Mouse (Mus musculus) midbrain, embryonic 10.5 days (tissue): Measurements from ENCODE around the gene Pole2. TPM values are rescaled to one million over a fixed set of nuclear protein-coding genes. Genes with fewer than 3 reads are reported as not detected.

ENCODE experiments used
- DNase-seq: peaks from one replicate; pipeline ENCODE4 v3.0.0-alpha.2; 2017; ENCODE audit warnings: low spot score
- H3K27ac ChIP-seq: fragments of 300-500 bp; sonication (generic); replicated peaks from 2 replicates; pipeline ENCODE4 v1.5.1; 2016; ENCODE audit warnings: mild to moderate bottlenecking
- H3K27me3 ChIP-seq: fragments of 300-500 bp; sonication (generic); 2 replicates; pipeline ENCODE4 v1.6.1; 2016; ENCODE audit warnings: low read depth, mild to moderate bottlenecking; ENCODE audit not compliant: poor library complexity, severe bottlenecking
- H3K36me3 ChIP-seq: fragments of 300-500 bp; sonication (generic); 2 replicates; pipeline ENCODE4 v1.6.1; 2016; ENCODE audit warnings: mild to moderate bottlenecking, moderate library complexity
- H3K4me1 ChIP-seq: fragments of 300-500 bp; sonication (generic); 2 replicates; pipeline ENCODE4 v1.6.1; 2016
- H3K4me3 ChIP-seq: fragments of 300-500 bp; sonication (generic); 2 replicates; pipeline ENCODE4 v1.5.1; 2016; ENCODE audit warnings: mild to moderate bottlenecking, moderate library complexity
- H3K9me3 ChIP-seq: fragments of 300-500 bp; sonication (generic); replicated peaks from 2 replicates; pipeline ENCODE4 v1.6.1; 2016; ENCODE audit warnings: mild to moderate bottlenecking
- WGBS: fragments of 180-500 bp; shearing (Covaris S2); methylation state at CpG from one replicate; pipeline ENCODE4 v1.1.7; 2016; 5-methylcytosine and 5-hydroxymethylcytosine counted together
- polyA plus RNA-seq: library from polyadenylated mRNA; unstranded; fragments of >200 nt; fragmentation: Nextera tagmentation; extraction: Ambion mirVana; gene quantifications from 2 replicates; pipeline ENCODE4 v1.2.1, GENCODE M21; 2016

Gene Pole2
- polyA plus RNA-seq, 1 experiment from 2014 or later = 34.5 TPM

- DNase-seq = no peak
- Histone ChIP-seq H3K4me1 (peaks cover 12% of the 10 kb centered on the region), H3K9me3 (no peaks in the 10 kb centered on the region), H3K4me3 (no peak overlapping the region), H3K27ac (no peak overlapping the region), H3K36me3 (no peaks in the 10 kb centered on the region), H3K27me3 (no peaks in the 10 kb centered on the region)
- 51% methylated on average over 3 of the region's 3 CpGs for WGBS
Measured at GRCm38 (mm10) chr12:69238284-69238683, 10.3 kb upstream of the Pole2 start.

GRCm38 (mm10) chr12:69235782-69236181 is 7.8 kb upstream of the Pole2 start:
- no peaks in the 10 kb centered on the region for H3K9me3 ChIP-seq
- no peak for DNase-seq
- H3K27me3 ChIP-seq = no peaks in the 10 kb centered on the region
- H3K27ac ChIP-seq = no peak overlapping the region
- no peaks in the 10 kb centered on the region for H3K36me3 ChIP-seq
- H3K4me3 ChIP-seq = no peak overlapping the region
- H3K4me1 ChIP-seq = peaks cover 3% of the 10 kb centered on the region
- WGBS = 91% methylated on average over 6 of the region's 6 CpGs

DNA sequence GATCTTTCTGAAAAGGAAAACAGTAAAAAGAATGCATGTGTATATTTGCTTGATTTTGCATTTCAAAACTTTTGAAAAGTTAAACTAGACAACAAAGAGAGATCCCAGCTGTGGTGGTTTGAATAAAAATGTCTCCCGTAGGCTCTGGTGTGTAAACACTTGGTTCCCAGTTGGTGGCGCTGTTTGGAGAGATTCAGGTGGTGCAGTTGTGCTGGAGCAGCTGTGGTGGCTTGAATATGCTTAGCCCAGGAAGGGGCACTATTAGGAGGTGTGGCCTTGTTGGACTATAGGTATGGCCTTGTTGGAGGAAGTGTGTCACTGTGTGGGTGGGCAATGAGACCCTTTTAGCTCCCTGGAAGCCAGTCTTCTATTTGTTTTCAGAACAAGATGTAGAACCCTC is 1.3 kb upstream of the Pole2 start:
- no peak for DNase-seq
- Histone ChIP-seq H3K36me3 (peaks cover 19% of the 10 kb centered on the region), H3K9me3 (no peaks in the 10 kb centered on the region), H3K27me3 (no peaks in the 10 kb centered on the region), H3K4me3 (no peak overlapping the region), H3K4me1 (peaks cover 19% of the 10 kb centered on the region), H3K27ac (no peak overlapping the region)
- 64% methylated on average over 2 of the region's 2 CpGs for WGBS

DNA sequence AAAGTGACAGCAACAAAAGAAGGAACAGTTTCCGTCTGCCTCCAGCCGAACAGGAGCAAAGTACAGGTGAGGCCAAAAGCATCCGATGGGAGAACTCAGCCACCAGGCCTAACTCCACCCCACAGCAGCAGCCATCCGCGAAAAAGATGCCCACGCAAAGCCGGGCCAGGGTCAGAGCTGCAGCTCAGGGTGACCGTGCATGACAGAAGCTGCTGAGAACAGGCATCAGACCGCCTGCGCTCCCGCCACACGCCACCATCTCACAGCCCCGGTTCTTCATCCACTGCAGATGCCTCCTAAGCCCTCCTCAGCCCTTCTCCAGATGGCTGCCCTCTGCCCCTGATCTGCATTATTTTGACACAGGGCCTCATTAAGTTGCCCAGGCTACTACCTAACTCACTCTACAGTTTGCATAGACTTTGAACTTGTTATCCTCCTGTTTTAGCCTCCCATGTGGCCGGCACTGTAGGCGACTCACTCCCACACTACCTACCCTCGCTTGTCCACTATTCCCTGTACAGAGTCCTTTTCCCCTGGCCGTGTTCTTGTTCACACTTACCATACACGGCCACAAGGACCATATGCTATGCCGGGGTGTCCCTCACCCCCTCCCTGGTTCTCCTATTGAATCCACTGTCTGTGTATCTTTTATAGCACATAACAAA is 7.2 kb downstream of the Pole2 start:
- Histone ChIP-seq H3K4me3 (no peak overlapping the region), H3K27me3 (no peaks in the 10 kb centered on the region), H3K4me1 (no peaks in the 10 kb centered on the region), H3K27ac (no peak overlapping the region), H3K36me3 (peaks cover 88% of the 10 kb centered on the region), H3K9me3 (no peaks in the 10 kb centered on the region)
- WGBS = 88% methylated on average over 19 of the region's 19 CpGs
- DNase-seq = no peak

DNA sequence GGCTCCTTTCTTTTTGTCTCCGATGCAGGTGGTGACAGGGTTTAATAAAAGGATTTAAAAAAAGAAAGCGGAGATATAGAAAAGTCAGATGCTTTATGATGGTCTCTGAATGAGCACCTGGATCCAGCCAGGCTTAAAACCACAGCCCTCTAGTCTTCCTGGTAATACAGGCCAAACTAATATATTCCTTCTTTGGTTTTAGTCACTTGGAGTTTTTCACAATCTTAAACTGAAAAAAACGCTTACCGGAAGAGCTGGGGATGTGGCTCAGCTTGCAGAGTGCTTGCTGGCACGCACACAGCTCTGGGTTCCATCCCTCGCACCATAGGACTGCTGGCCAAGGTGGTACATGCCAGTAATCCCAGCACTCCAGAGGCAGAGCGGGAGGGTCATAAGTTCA is 11.4 kb downstream of the Pole2 start:
- Histone ChIP-seq H3K36me3 (peaks cover 100% of the 10 kb centered on the region), H3K4me1 (no peaks in the 10 kb centered on the region), H3K27ac (no peak overlapping the region), H3K4me3 (no peak overlapping the region), H3K27me3 (no peaks in the 10 kb centered on the region), H3K9me3 (no peaks in the 10 kb centered on the region)
- no peak for DNase-seq
- 95% methylated on average over 7 of the region's 7 CpGs for WGBS

DNA sequence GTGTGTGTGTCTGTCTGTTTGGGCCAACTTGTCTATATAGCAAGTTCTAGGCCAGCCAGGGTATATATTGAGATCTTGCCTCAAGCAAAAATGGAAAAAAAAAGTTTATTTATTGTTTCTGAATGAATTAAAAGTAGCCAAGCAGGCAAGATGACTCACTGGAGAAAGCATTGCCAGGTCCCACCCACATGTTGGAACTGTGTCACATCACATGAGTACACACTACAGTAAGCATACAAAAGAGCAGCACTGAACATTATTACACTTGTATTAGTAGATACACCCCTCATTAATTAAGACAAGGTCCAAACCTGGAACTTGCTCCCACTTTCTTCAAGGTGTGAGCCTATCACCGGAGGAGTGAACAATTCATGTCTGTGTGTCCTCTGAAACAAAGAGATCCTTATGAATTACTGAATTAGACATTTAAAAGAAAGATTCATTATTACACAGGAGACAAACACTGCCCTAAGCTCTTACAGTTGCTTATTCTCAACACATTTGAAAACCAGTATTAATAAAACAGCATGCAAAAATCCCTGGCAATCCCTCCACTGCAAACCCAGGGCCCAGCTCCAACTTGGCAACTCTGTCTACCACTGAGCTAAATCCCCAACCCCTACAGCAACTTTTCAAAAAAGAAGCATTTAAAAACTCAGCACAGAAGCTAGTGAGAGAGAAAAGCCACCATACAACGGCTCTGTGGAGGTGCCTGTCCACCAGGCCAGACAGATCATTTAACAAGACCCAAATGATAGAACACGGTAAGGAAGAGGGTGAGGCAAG is 12.8 kb downstream of the Pole2 start:
- no peak overlapping the region for H3K27ac ChIP-seq
- H3K36me3 ChIP-seq = peaks cover 100% of the 10 kb centered on the region
- WGBS = 92% methylated on average over 3 of the region's 3 CpGs
- no peaks in the 10 kb centered on the region for H3K27me3 ChIP-seq
- H3K9me3 ChIP-seq = no peaks in the 10 kb centered on the region
- no peaks in the 10 kb centered on the region for H3K4me1 ChIP-seq
- H3K4me3 ChIP-seq = no peak overlapping the region
- no peak for DNase-seq

DNA sequence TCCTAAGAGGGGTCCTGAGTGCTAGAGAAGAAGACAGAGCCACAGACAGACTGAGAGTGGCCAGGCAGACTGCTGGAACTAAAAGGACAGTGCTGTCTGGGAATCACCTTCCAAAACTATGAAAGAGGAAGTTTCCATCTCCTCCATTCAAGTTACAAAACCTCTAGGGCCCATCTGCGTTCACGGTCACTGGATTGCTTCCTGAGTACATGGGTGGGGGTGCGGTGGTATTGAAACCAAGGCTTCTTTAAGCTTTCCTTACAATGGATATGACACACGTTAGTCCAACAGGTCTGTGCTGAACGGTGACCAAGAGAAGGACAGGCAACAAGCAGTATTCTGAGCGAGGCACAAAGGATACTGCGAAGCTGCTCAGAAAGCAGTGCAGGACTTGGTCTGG is 13.6 kb downstream of the Pole2 start:
- no peaks in the 10 kb centered on the region for H3K9me3 ChIP-seq
- no peaks in the 10 kb centered on the region for H3K27me3 ChIP-seq
- H3K4me1 ChIP-seq = no peaks in the 10 kb centered on the region
- 96% methylated on average over 7 of the region's 7 CpGs for WGBS
- H3K4me3 ChIP-seq = no peak overlapping the region
- no peak overlapping the region for H3K27ac ChIP-seq
- peaks cover 100% of the 10 kb centered on the region for H3K36me3 ChIP-seq
- DNase-seq = no peak

GRCm38 (mm10) chr12:69213186-69213777 is 14.7 kb downstream of the Pole2 start:
- no peak for DNase-seq
- Histone ChIP-seq H3K27ac (no peak overlapping the region), H3K36me3 (peaks cover 100% of the 10 kb centered on the region), H3K4me3 (no peak overlapping the region), H3K9me3 (no peaks in the 10 kb centered on the region), H3K4me1 (no peaks in the 10 kb centered on the region), H3K27me3 (no peaks in the 10 kb centered on the region)
- 94% methylated on average over 13 of the region's 13 CpGs for WGBS

DNA sequence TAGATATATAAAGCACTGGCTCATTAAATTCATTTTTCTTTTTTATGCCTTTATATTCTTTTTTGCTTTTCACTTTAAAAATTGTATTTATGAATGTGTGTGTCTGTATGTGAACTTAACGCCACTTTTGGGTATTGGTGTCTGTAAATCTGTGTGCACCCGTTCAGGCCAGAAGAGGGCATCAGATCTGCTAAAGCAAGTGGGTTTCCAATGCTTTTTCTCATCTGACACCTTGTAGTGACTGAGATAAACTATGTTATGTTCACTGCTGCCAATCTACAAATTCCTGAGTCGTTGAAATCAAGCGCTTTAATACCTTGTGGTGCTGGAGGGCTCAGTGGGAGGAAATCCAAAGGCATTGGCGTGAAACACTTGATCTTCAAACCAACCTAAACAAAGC is 16.9 kb downstream of the Pole2 start:
- Histone ChIP-seq H3K27me3 (no peaks in the 10 kb centered on the region), H3K27ac (no peak overlapping the region), H3K4me1 (no peaks in the 10 kb centered on the region), H3K36me3 (peaks cover 100% of the 10 kb centered on the region), H3K9me3 (no peaks in the 10 kb centered on the region), H3K4me3 (no peak overlapping the region)
- DNase-seq = no peak
- 92% methylated on average over 5 of the region's 5 CpGs for WGBS

- H3K36me3 ChIP-seq = peaks cover 96% of the 10 kb centered on the region
- no peak for DNase-seq
- no peak overlapping the region for H3K27ac ChIP-seq
- H3K4me3 ChIP-seq = no peak overlapping the region
- 91% methylated on average over 18 of the region's 18 CpGs for WGBS
- H3K9me3 ChIP-seq = no peaks in the 10 kb centered on the region
- H3K27me3 ChIP-seq = no peaks in the 10 kb centered on the region
- no peaks in the 10 kb centered on the region for H3K4me1 ChIP-seq
Measured at GRCm38 (mm10) chr12:69210056-69210979, 17.7 kb downstream of the Pole2 start.

DNA sequence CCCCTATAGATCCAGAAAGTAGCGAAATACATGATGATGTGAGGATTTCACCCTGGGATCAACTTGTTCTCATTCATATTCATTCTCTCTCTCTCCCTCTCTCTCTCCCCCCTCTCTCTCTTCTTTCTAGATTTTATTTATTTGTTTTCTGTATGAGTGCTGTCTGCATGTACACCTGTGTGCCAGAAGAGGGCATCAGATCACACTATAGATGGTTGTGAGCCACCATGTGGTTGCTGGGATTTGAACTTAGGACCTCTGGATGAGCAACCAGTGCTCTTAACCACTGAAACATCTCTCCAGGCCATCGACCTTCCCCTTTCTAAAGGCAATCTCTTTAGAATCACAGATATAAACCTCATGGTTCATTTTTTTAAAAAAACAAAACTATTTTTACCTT is 19.5 kb downstream of the Pole2 start:
- no peak overlapping the region for H3K4me3 ChIP-seq
- peaks cover 89% of the 10 kb centered on the region for H3K36me3 ChIP-seq
- DNase-seq = no peak
- no peak overlapping the region for H3K27ac ChIP-seq
- peaks cover 5% of the 10 kb centered on the region; the same call in 1 of the 2 replicates for H3K4me1 ChIP-seq
- H3K9me3 ChIP-seq = no peaks in the 10 kb centered on the region
- 87% methylated on average over 2 of the region's 2 CpGs for WGBS
- H3K27me3 ChIP-seq = no peaks in the 10 kb centered on the region

DNA sequence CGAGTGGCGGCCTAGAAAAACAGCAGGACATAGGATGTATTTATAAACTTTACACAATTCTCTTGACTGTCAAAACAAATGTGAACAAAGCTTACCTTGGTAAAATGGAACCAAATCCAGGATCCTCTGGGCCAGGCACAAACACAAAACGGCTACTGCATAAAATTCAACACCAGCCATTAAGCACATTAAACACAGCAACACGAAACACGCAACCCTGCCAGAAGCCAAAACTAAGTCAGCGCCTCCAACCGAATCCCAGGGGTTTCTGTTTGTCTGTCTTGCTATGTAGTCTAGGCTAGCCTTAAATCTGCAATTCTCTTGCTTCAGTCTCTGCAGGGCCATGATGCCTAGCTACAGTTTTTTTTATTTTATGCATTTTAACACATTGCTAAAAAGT is 20.1 kb downstream of the Pole2 start:
- H3K36me3 ChIP-seq = peaks cover 89% of the 10 kb centered on the region
- 92% methylated on average over 7 of the region's 7 CpGs for WGBS
- peaks cover 5% of the 10 kb centered on the region; the same call in 1 of the 2 replicates for H3K4me1 ChIP-seq
- DNase-seq = no peak
- H3K27me3 ChIP-seq = no peaks in the 10 kb centered on the region
- H3K4me3 ChIP-seq = no peak overlapping the region
- no peak overlapping the region for H3K27ac ChIP-seq
- H3K9me3 ChIP-seq = no peaks in the 10 kb centered on the region
